19 mouse cellular contexts compared by ENCODE assay signal in the genomic region with DNA sequence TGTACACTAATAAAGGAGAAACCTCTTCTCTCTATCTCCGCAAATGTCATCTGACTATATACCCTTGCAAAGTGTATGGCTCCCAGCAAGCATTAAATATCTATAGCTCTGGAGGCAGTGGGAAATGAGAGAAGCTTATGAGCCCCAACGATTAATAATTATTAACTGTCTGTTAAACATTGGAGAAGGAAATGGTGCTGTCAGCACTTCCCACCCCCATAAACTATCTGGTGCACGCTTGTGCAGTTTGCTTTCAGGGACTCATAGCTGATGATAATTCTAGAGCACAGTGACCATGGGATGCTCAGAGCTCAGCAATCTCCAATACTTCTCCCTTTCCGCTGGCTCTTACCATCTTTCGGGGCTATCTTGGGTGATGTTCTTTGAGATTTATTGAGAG.
DNase-seq lines count a peak whose midpoint lies in the region; ATAC-seq lines count a peak whose summit lies in the region.
"Had no signal": no experiment of that assay in that cellular context is flagged by ENCODE, and none has a peak within 500 bp of the region (broad histone marks: within the 10 kb centered on the region; RNA-seq: fewer than 3 reads in every experiment).

No protein-coding gene starts in this region.

- DNase-seq in kidney, adult 8-10 months: peak; percentile 5
- no peak for DNase-seq in kidney, postnatal 25 days
- peak; percentile 3 for DNase-seq in kidney, postnatal 14 days
- no peak for DNase-seq in gastrocnemius, postnatal 25 days
- no peak for DNase-seq in heart, adult 11 months
- DNase-seq: adrenal gland, postnatal 14 days; cerebellum, adult 11-12 months; cerebellum, adult 9-10 months; cerebellum, postnatal 25 days; forebrain, postnatal 0 days; heart, postnatal 36 days had no signal

- H3K4me2 ChIP-seq in kidney, embryonic 15.5 days: no peak overlapping the region
- H3K4me2 ChIP-seq: embryonic facial prominence, embryonic 13.5 days; forebrain, embryonic 12.5 days; heart, embryonic 13.5 days; hindbrain, embryonic 15.5 days had no signal

- no peaks in the 10 kb centered on the region for H3K9me3 ChIP-seq in kidney, embryonic 15.5 days (replicated peaks)
- H3K9me3 ChIP-seq: embryonic facial prominence, embryonic 13.5 days; forebrain, embryonic 12.5 days; heart, embryonic 13.5 days; hindbrain, embryonic 15.5 days had no signal

- peak; percentile 49; the same call in 1 of the 2 replicates for ATAC-seq in kidney, embryonic 15.5 days (replicated peaks; ENCODE audit: low FRiP score)
- ATAC-seq: activated CD4-positive, CD25-positive, alpha-beta regulatory T cell, adult 4 months; forebrain, postnatal 0 days; Patski had no signal

- H3K4me1 ChIP-seq in kidney, embryonic 15.5 days: no peaks in the 10 kb centered on the region
- H3K4me1 ChIP-seq: embryonic facial prominence, embryonic 13.5 days; forebrain, embryonic 12.5 days; heart, embryonic 13.5 days; hindbrain, embryonic 15.5 days had no signal

- WGBS in kidney, embryonic 15.5 days: 66% methylated on average over 5 of the region's 5 CpGs

- no peaks in the 10 kb centered on the region for H3K27me3 ChIP-seq in kidney, embryonic 15.5 days
- H3K27me3 ChIP-seq: CH12.LX; embryonic facial prominence, embryonic 13.5 days; forebrain, embryonic 12.5 days; heart, embryonic 13.5 days; hindbrain, embryonic 15.5 days; Patski had no signal

- H3K27ac ChIP-seq in kidney, embryonic 15.5 days: no peak overlapping the region
- H3K27ac ChIP-seq: embryonic facial prominence, embryonic 13.5 days; forebrain, embryonic 12.5 days; heart, embryonic 13.5 days; hindbrain, embryonic 15.5 days had no signal

- H3K9ac ChIP-seq in kidney, embryonic 15.5 days: no peak overlapping the region
- H3K9ac ChIP-seq: embryonic facial prominence, embryonic 13.5 days; forebrain, embryonic 12.5 days; forebrain, postnatal 0 days; heart, embryonic 13.5 days; hindbrain, embryonic 15.5 days had no signal

- H3K4me3 ChIP-seq in kidney, embryonic 15.5 days (replicated peaks): no peak overlapping the region
- H3K4me3 ChIP-seq: embryonic facial prominence, embryonic 13.5 days; forebrain, embryonic 12.5 days; heart, embryonic 13.5 days; hindbrain, embryonic 15.5 days had no signal

- no peaks in the 10 kb centered on the region for H3K36me3 ChIP-seq in kidney, embryonic 15.5 days
- H3K36me3 ChIP-seq: embryonic facial prominence, embryonic 13.5 days; forebrain, embryonic 12.5 days; heart, embryonic 13.5 days; hindbrain, embryonic 15.5 days had no signal

Comparison
In these comparisons a context has a peak if more than half of its experiments do, and no peak if none do; other contexts are left out.
1. DNase-seq: peak in kidney, adult 8-10 months (2 of 2) and kidney, postnatal 14 days (single experiment); none in kidney, postnatal 25 days (0 of 2), gastrocnemius, postnatal 25 days (single experiment) and heart, adult 11 months (single experiment).